Mouse (Mus musculus) adrenal gland, adult 10 weeks (tissue): ENCODE measurements around the gene Hist1h2ac. TPM values are rescaled to one million over a fixed set of nuclear protein-coding genes. Genes with fewer than 3 reads are reported as not detected.

Experiments
- polyA plus RNA-seq: library from polyadenylated mRNA; stranded (reverse); fragments of 350-450 nt; fragmentation: Illumina TruSeq; extraction: RNeasy Lipid Tissue Mini Kit (QIAGEN cat#74804); gene quantifications from one replicate; pipeline ENCODE4 v1.2.3, GENCODE M21; 2014; ENCODE audit warnings: low read depth, low replicate concordance

Hist1h2ac gene
- polyA plus RNA-seq = 1.7 TPM

DNA sequence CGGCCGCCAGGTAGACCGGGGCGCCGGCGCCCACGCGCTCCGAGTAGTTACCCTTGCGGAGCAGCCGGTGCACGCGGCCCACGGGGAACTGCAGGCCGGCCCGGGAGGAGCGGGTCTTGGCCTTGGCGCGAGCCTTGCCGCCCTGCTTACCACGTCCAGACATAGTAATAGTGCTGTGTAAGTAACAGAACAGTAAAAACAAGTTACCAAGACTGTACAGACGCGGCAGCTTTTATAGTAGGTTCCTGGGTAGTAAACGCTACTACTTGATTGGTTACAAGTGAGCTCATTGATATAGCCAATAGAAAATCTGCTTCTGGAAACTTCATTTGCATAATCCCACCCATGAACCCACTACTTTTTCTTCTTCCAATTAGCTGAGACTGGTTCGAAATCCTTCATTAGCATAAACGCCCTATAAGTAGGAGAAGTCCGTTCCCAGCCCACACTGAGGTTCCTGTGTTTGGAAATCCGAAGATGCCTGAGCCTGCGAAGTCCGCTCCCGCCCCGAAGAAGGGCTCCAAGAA is at the start of gene Hist1h2ac, which contains the start of gene Hist1h2bc:
Gene Hist1h2ac, minus strand, starts transcription at position 194 of the 527 bp plus-strand sequence.
Gene Hist1h2bc, plus strand, starts transcription at position 445 of the 527 bp plus-strand sequence.

DNA sequence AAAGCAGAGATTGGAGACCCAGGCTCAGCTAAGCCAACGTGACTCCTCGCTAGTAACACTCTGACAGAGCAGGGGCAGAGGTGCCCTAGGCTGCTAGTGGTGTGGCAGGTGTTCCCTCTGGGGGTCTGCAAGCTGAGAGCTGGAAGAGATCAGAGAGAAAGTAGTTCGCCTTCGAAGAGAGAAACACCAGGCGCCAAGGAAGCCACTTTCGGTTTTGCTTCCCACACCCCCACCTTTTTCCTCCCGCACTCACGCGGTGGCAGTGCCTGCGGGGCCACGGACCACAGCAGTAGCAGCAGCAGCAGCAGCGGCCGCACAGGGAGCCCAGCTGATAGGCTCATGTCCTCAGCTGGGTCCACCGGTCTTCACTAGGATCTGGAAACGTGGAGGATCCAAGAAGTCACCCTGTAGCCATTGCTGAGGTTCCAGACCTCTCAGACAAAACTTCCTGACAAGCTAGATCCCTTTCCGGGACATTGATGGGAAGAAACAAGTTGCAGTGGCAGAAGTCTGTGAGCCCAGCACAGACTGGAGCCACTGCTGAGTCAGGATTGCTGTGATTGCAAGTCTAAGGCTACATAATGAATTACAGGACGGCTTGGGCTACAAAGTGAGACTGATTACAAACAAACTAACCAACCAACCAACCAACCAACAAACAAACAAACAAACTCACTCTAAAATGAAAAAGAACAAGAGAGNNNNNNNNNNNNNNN is 26.8 kb upstream of the Hist1h2ac start, which contains the start of gene Hfe:
Gene Hfe, minus strand, starts transcription at position 481 of the 716 bp plus-strand sequence.

DNA sequence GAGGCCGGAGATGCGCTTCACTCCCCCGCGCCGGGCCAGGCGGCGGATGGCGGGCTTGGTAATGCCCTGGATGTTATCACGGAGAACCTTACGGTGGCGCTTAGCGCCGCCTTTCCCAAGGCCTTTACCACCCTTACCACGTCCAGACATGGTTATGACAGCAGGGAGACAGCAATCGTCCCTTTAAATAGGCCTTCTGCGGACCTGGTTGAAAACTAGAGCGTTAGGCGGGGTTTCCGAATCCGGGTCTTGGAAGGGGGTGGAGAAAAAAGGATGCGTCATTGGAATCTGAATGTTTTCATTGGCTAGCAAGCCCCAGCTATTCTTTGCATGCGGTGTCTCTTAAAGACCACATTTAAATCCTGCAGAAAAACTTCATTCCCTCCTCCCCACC is 14.5 kb upstream of the Hist1h2ac start, which contains the start of gene Hist1h4c:
Gene Hist1h4c, minus strand, starts transcription at position 155 of the 394 bp plus-strand sequence.

DNA sequence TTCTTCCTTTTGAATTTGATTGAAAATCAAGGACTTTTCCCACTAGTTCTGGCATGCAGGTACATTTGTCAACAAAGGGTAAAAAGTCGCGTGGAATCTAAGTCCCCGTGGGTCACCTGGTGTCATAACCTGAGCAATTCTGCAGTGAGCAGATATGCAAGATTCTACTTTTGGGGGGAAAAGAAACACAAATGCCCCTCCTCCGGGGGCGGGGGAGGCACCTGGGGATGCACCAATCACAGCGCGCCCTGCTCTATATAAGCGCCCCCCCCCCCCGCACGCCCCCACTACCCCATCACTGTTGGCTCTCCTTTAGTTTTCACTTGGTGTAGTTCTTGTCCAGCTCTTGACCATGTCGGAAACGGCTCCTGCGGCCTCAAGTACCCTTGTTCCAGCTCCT is 11.8 kb upstream of the Hist1h2ac start, which contains the start of gene Hist1h1t:
Gene Hist1h1t, plus strand, starts transcription at position 301 of the 400 bp plus-strand sequence.

Other genes starting within 250 kb of the Hist1h2ac start
- not detected for gene Btn1a1, start 218.0 kb downstream of the Hist1h2ac start, polyA plus RNA-seq
- gene Btn2a2, start 195.1 kb downstream of the Hist1h2ac start, polyA plus RNA-seq = not detected
- not detected for gene Hist1h4h, start 152.9 kb downstream of the Hist1h2ac start, polyA plus RNA-seq
- not detected for gene Hist1h2af, start 150.0 kb downstream of the Hist1h2ac start, polyA plus RNA-seq
- gene Hist1h3g, start 148.5 kb downstream of the Hist1h2ac start, polyA plus RNA-seq = not detected
- gene Hist1h2bh, start 140.6 kb downstream of the Hist1h2ac start, polyA plus RNA-seq = 2.7 TPM
- not detected for gene Hist1h3f, start 139.9 kb downstream of the Hist1h2ac start, polyA plus RNA-seq
- not detected for gene Hist1h4f, start 132.3 kb downstream of the Hist1h2ac start, polyA plus RNA-seq
- gene Hist1h1d, start 130.7 kb downstream of the Hist1h2ac start, polyA plus RNA-seq = 0.70 TPM
- gene Hist1h3e, start 121.6 kb downstream of the Hist1h2ac start, polyA plus RNA-seq = not detected
- gene Hist1h2ae, start 112.7 kb downstream of the Hist1h2ac start, polyA plus RNA-seq = not detected
- 2.4 TPM for gene Hist1h2bg, start 112.6 kb downstream of the Hist1h2ac start, polyA plus RNA-seq
- not detected for gene Hist1h2bf, start 109.8 kb downstream of the Hist1h2ac start, polyA plus RNA-seq
- gene Hist1h2ad, start 109.6 kb downstream of the Hist1h2ac start, polyA plus RNA-seq = not detected
- 2.2 TPM for gene Hist1h3d, start 108.2 kb downstream of the Hist1h2ac start, polyA plus RNA-seq
- 0.76 TPM for gene Hist1h4d, start 102.3 kb downstream of the Hist1h2ac start, polyA plus RNA-seq
- 15.6 TPM for gene Hist1h2be, start 62.8 kb downstream of the Hist1h2ac start, polyA plus RNA-seq
- gene Hist1h1e, start 61.4 kb downstream of the Hist1h2ac start, polyA plus RNA-seq = 1.3 TPM
- 322 TPM for gene Hist1h2bc, start 251 bp upstream of the Hist1h2ac start, polyA plus RNA-seq
- not detected for gene Hist1h1t, start 11.9 kb upstream of the Hist1h2ac start, polyA plus RNA-seq
- gene Hist1h4c, start 14.5 kb upstream of the Hist1h2ac start, polyA plus RNA-seq = not detected
- 85.7 TPM for gene Hfe, start 26.9 kb upstream of the Hist1h2ac start, polyA plus RNA-seq
- gene Hist1h1c, start 54.9 kb upstream of the Hist1h2ac start, polyA plus RNA-seq = 40.8 TPM
- gene Hist1h3c, start 61.7 kb upstream of the Hist1h2ac start, polyA plus RNA-seq = not detected
- gene Hist1h2bb, start 62.8 kb upstream of the Hist1h2ac start, polyA plus RNA-seq = not detected
- gene Hist1h2ab, start 67.2 kb upstream of the Hist1h2ac start, polyA plus RNA-seq = not detected
- not detected for gene Hist1h3b, start 68.3 kb upstream of the Hist1h2ac start, polyA plus RNA-seq
- not detected for gene Hist1h4b, start 73.1 kb upstream of the Hist1h2ac start, polyA plus RNA-seq
- not detected for gene Hist1h4a, start 77.3 kb upstream of the Hist1h2ac start, polyA plus RNA-seq
- gene Hist1h3a, start 78.4 kb upstream of the Hist1h2ac start, polyA plus RNA-seq = not detected
- not detected for gene Hist1h1a, start 79.7 kb upstream of the Hist1h2ac start, polyA plus RNA-seq
- gene Trim38, start 86.0 kb upstream of the Hist1h2ac start, polyA plus RNA-seq = 0.99 TPM
- not detected for gene Slc17a2, start 123.0 kb upstream of the Hist1h2ac start, polyA plus RNA-seq
- 0.64 TPM for gene Slc17a3, start 155.5 kb upstream of the Hist1h2ac start, polyA plus RNA-seq
- gene Slc17a1, start 183.8 kb upstream of the Hist1h2ac start, polyA plus RNA-seq = not detected
- gene Slc17a4, start 231.1 kb upstream of the Hist1h2ac start, polyA plus RNA-seq = 0.35 TPM